Mouse (Mus musculus) erythroblast, embryonic 14.5 days (primary cell): Measurements from ENCODE around the gene Rnf111. TPM values are rescaled to one million over a fixed set of nuclear protein-coding genes. Genes with fewer than 3 reads are reported as not detected.

ENCODE experiments used
- H3K27me3 ChIP-seq: 2 replicates; pipeline ENCODE4 v1.6.1; 2012; ENCODE audit warnings: inconsistent platforms; ENCODE audit not compliant: control insufficient read depth
- H3K36me3 ChIP-seq: 2 replicates; pipeline ENCODE4 v1.6.1; 2012; ENCODE audit warnings: mild to moderate bottlenecking, inconsistent platforms; ENCODE audit not compliant: control insufficient read depth
- H3K4me1 ChIP-seq: 2 replicates; pipeline ENCODE4 v1.6.1; 2012; ENCODE audit warnings: inconsistent platforms; ENCODE audit not compliant: control insufficient read depth
- H3K4me3 ChIP-seq: replicated peaks from 2 replicates; pipeline ENCODE3; 2012; ENCODE audit warnings: moderate library complexity, mild to moderate bottlenecking, inconsistent platforms
- H3K9me3 ChIP-seq: 2 replicates; pipeline ENCODE4 v1.6.1; 2012; ENCODE audit warnings: low read length, inconsistent platforms, mixed read lengths; ENCODE audit not compliant: control insufficient read depth
- GATA1 ChIP-seq: IDR thresholded peaks from 2 replicates; pipeline ENCODE4 v1.6.1; 2012; ENCODE audit warnings: low read length, inconsistent platforms, mixed read lengths
- TAL1 ChIP-seq: IDR thresholded peaks from 3 replicates; pipeline ENCODE4 v1.6.1; 2012; ENCODE audit warnings: low read length, inconsistent platforms, mixed read lengths
- polyA plus RNA-seq: library from polyadenylated mRNA; stranded (reverse); fragments of >175 nt; gene quantifications from 2 replicates; pipeline ENCODE4 v1.2.3, GENCODE M21; 2012

The Rnf111 gene
- polyA plus RNA-seq, 1 experiment, result 0.18 TPM

DNA sequence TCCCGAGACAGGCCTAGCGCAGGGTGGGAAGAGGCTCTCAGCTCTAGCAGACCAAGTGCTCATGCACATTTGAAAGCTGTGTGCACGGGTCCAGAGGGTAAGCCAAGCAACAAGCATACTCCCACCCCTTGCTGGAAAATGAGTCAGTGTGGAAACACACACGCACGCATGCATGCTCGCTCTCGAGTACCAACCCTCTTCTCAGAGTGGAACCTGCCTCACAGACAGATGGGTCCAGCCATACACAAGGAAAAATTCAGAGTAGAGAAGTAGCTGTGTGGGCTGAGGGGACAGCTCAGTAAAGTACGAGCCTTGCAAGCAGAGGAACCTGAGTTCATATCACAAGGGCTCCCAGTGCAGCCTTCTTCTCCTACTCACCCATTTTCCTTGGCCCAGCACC lies 93.8 kb downstream of the Rnf111 start:
- TF ChIP-seq TAL1 (no peak), GATA1 (no peak)
- Histone ChIP-seq H3K36me3 (peaks cover 91% of the 10 kb centered on the region), H3K9me3 (no peaks in the 10 kb centered on the region)

DNA sequence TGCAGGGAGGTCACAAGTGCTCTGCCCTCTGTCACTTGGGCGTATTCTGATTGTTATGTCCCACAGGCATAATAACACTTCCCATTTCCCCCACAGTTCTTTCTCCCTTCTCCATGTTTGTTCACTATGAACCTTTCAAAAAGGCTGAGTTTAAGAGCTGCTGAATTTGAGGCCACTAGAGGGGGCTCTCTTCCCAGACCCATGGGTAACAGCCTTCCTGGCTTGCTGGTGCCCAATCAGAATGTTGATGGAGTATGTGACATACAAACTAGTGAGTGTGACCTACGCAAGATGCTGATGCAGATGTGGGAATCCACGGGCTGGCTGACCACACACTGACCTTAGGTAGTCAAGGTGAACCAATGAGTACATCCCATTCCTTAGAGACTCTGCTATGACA lies 94.7 kb downstream of the Rnf111 start:
- no peaks in the 10 kb centered on the region for H3K9me3 ChIP-seq
- peaks cover 82% of the 10 kb centered on the region for H3K36me3 ChIP-seq
- H3K4me3 ChIP-seq, result no peak overlapping the region
- no peaks in the 10 kb centered on the region for H3K4me1 ChIP-seq
- no peak for TF ChIP-seq TAL1
- TF ChIP-seq GATA1, result no peak
- H3K27me3 ChIP-seq, result no peaks in the 10 kb centered on the region

More for the DNA sequence above, 93.8 kb downstream of the Rnf111 start:
- no peaks in the 10 kb centered on the region for H3K4me1 ChIP-seq
- no peak overlapping the region for H3K4me3 ChIP-seq
- no peaks in the 10 kb centered on the region for H3K27me3 ChIP-seq

DNA sequence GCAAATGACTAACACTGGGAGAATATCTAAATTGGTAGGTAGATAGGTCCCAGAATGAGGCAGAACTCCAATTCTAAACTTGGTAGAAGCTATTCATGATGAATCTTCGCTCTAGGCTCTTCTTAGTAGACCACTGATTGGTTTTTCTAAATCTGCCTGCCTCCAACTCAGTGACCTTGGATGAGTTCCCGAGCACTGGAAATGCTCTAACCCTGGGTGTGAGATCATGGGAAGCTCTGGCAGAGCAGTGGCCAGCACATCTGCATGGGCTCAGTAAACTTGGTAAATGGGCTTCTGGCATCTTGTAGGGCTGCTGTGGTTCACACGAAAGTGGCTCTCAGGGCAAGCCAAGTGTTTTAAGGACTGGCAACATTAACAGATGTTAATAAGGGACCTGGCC lies 96.9 kb downstream of the Rnf111 start:
- no peak overlapping the region for H3K4me3 ChIP-seq
- TF ChIP-seq GATA1 (no peak), TAL1 (no peak)
- H3K36me3 ChIP-seq, result peaks cover 60% of the 10 kb centered on the region
- H3K4me1 ChIP-seq, result no peaks in the 10 kb centered on the region
- no peaks in the 10 kb centered on the region for H3K9me3 ChIP-seq
- H3K27me3 ChIP-seq, result no peaks in the 10 kb centered on the region

DNA sequence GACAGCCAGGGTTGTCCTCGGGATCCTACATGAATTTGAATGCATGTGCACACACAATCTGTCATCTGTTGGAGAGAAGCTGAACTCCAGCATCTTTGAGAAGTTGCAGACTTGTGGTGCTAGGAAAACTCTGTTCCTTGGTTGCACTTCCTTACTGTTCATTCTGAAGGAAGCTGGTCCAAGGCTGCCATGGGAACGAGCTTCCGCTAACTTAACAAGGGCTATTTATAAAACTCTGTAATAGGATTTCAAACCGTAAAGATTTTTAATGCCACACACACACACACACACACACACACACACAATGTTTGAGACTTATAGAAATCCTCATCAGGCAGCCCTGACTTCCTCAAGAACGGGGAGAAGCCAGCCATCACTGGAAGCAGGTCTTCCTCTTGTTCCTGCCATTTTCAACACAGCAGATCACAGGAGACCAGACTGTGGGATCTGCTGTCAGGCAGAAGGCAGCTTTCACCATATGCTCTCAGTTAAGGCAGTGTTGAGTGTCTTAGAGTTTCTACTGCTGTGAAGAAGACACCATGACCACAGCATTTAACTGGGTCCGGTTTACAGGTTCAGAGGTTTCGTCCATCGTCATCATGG lies 101.5 kb downstream of the Rnf111 start:
- Histone ChIP-seq H3K4me3 (no peak overlapping the region), H3K9me3 (no peaks in the 10 kb centered on the region), H3K27me3 (no peaks in the 10 kb centered on the region), H3K4me1 (no peaks in the 10 kb centered on the region), H3K36me3 (peaks cover 15% of the 10 kb centered on the region)
- TF ChIP-seq GATA1 (no peak), TAL1 (no peak)

DNA sequence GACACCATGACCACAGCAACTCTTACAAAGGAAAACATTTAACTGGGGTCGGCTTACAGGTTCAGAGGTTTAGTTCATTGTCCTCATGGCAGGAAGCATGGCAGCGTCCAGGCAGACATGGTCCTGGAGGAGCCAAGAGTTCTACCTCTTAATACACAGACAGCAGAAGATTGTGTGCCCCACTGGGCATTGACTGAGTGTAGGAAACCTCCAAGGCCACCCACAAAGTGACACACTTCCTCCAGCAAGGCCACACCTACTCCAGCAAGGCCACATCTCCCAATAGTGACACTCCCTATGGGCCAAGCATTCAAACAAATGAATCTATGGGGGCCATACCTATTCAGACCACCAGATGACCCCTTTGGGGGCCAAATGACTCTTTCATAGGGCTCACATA lies 107.4 kb downstream of the Rnf111 start:
- no peak overlapping the region for H3K4me3 ChIP-seq
- H3K36me3 ChIP-seq, result peaks cover 2% of the 10 kb centered on the region; the same call in 1 of the 2 replicates
- no peaks in the 10 kb centered on the region for H3K9me3 ChIP-seq
- no peaks in the 10 kb centered on the region for H3K27me3 ChIP-seq
- no peak for TF ChIP-seq GATA1
- TF ChIP-seq TAL1, result no peak
- H3K4me1 ChIP-seq, result peaks cover 17% of the 10 kb centered on the region

GRCm38 (mm10) chr9:70395617-70396016 lies 107.9 kb downstream of the Rnf111 start:
- H3K4me1 ChIP-seq, result peaks cover 20% of the 10 kb centered on the region
- TF ChIP-seq TAL1 (no peak), GATA1 (no peak)

GRCm38 (mm10) chr9:70392563-70392907 lies 111.0 kb downstream of the Rnf111 start:
- H3K4me3 ChIP-seq, result no peak overlapping the region
- TF ChIP-seq GATA1 (no peak), TAL1 (no peak)
- no peaks in the 10 kb centered on the region for H3K27me3 ChIP-seq
- H3K4me1 ChIP-seq, result peaks cover 26% of the 10 kb centered on the region
- no peaks in the 10 kb centered on the region for H3K9me3 ChIP-seq
- peaks cover 2% of the 10 kb centered on the region; the same call in 1 of the 2 replicates for H3K36me3 ChIP-seq

More at GRCm38 (mm10) chr9:70395617-70396016, 107.9 kb downstream of the Rnf111 start:
- Histone ChIP-seq H3K27me3 (no peaks in the 10 kb centered on the region), H3K9me3 (no peaks in the 10 kb centered on the region), H3K36me3 (peaks cover 2% of the 10 kb centered on the region; the same call in 1 of the 2 replicates), H3K4me3 (no peak overlapping the region)

DNA sequence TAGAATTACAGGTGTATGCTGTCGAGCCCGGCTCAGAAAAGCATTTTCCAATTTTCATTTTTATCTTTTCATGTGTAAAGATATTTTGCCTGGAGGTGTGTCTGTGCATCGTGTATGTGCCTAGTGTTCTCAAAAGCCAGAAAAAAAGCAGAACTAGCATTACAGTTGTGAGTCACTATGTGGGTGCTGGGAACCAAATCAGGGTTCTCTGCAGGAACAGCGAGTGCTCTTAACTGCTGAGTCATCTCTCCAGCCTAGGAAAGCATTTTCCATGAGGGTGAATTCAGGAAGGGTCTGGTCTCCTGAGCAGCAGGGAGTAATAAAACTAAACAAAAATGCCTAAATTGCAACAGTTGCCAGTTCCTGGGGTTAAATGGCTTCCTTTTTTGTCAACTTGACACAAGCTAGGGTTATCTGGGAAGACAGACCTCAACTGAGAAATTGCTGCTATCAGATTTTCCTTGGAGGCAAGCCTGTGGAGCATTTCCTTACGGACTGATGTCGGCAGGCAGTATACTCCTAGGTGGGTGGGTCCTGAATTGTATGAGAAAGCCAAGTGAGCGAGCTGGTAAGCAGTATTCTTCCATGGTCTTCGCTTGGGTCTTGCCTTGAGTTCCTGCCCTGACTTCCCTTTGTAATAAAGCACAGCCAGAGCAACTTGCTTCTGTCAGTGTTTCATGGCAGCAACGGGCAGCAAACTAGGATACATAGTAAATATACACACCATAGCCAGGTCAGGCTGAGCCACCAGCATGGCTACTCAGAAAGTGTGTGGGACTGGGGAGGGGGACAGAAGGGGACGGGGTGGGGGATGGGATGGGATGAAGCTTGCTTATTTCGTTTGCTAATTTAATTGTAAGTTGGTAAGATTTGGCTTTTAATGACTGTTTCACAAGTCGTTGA lies 111.6 kb downstream of the Rnf111 start:
- H3K27me3 ChIP-seq, result no peaks in the 10 kb centered on the region
- no peak overlapping the region for H3K4me3 ChIP-seq
- H3K4me1 ChIP-seq, result peaks cover 28% of the 10 kb centered on the region
- TF ChIP-seq GATA1 (no peak), TAL1 (no peak)
- peaks cover 2% of the 10 kb centered on the region; the same call in 1 of the 2 replicates for H3K36me3 ChIP-seq
- H3K9me3 ChIP-seq, result no peaks in the 10 kb centered on the region

GRCm38 (mm10) chr9:70391042-70391441 lies 112.5 kb downstream of the Rnf111 start:
- peaks cover 36% of the 10 kb centered on the region for H3K4me1 ChIP-seq
- no peak for TF ChIP-seq TAL1
- peaks cover 2% of the 10 kb centered on the region; the same call in 1 of the 2 replicates for H3K36me3 ChIP-seq

More at GRCm38 (mm10) chr9:70391042-70391441, 112.5 kb downstream of the Rnf111 start:
- Histone ChIP-seq H3K27me3 (no peaks in the 10 kb centered on the region), H3K9me3 (no peaks in the 10 kb centered on the region), H3K4me3 (no peak overlapping the region)
